Mouse (Mus musculus) embryonic stem cell, embryonic (primary cell): Measurements from ENCODE around the gene Rbm4b.

Source experiments
- CTCF ChIA-PET, 4 experiments: fragments of 300-600 bp in 2 of 4; fragments of 350-600 bp in 2 of 4; sonication (Branson Sonifier 250); formaldehyde crosslinking; loops; one replicate each; lab custom pipeline; 2022; ENCODE audit warnings: inconsistent platforms in 2 of 4; lab: Charles Lee
- POLR2A ChIA-PET, 4 experiments: fragments of 300-600 bp in 2 of 4; fragments of 350-600 bp in 2 of 4; sonication (Branson Sonifier 250); formaldehyde crosslinking; loops; one replicate each; lab custom pipeline; 2022; ENCODE audit warnings: antibody characterized with exemption in 4 of 4, inconsistent platforms in 1 of 4; lab: Charles Lee

Rbm4b gene

GRCm38 (mm10) chr19:4810746-4811062 lies 54.4 kb downstream of the Rbm4b start:
- ChIA-PET CTCF (interaction anchor here in 3 of 4 experiments (0.5 to 3.1 kb wide), 7 partner anchors 10 to 67 kb away, joined by 3 to 73 read pairs (median 5); no protein-coding TSS in a partner anchor), POLR2A (interaction anchor here (0.5 to 24.6 kb wide), 80 partner anchors 11 to 680 kb away, joined by 3 to 1124 read pairs (median 8); partner anchors contain the start of genes Rbm4 (in 4 of the 4), Ccdc87 (in 3 of the 4), Ccs (in 3 of the 4) and Actn3 (in 2 of the 4))

GRCm38 (mm10) chr19:4811063-4811908 lies 55.0 kb downstream of the Rbm4b start, which contains the start of the genes Gm21992 and Rbm14:
TSS of gene Gm21992 (minus strand) at chr19:4811612.
TSS of gene Rbm14 (minus strand) at chr19:4811634.
- ChIA-PET POLR2A (interaction anchor here (0.5 to 24.6 kb wide), 119 partner anchors 9 to 1035 kb away, joined by 3 to 1124 read pairs (median 5); partner anchors contain the start of genes Rbm4 (in 4 of the 4), Bbs1 (in 3 of the 4), Ccdc87 (in 3 of the 4) and Ccs (in 3 of the 4)), CTCF (interaction anchor here (0.6 to 3.1 kb wide), 19 partner anchors 10 to 301 kb away, joined by 3 to 73 read pairs (median 8); partner anchors contain the start of genes Bbs1 (in 1 of the 4), Ccdc87 (in 1 of the 4), Ccs (in 1 of the 4) and Pcx (in 1 of the 4))

- ChIA-PET POLR2A (interaction anchor here (0.5 to 24.6 kb wide), 116 partner anchors 8 to 1034 kb away, joined by 3 to 1124 read pairs (median 5); partner anchors contain the start of genes Rbm4 (in 4 of the 4), Bbs1 (in 3 of the 4), Ccdc87 (in 3 of the 4) and Ccs (in 3 of the 4)), CTCF (interaction anchor here (0.6 to 3.1 kb wide), 22 partner anchors 11 to 302 kb away, joined by 3 to 73 read pairs (median 5); partner anchors contain the start of genes Bbs1 (in 1 of the 4), Ccdc87 (in 1 of the 4), Ccs (in 1 of the 4) and Pcx (in 1 of the 4))
Observed at GRCm38 (mm10) chr19:4811909-4812242, 55.6 kb downstream of the Rbm4b start.

GRCm38 (mm10) chr19:4812334-4812949 lies 56.1 kb downstream of the Rbm4b start:
- POLR2A ChIA-PET = interaction anchor here (0.5 to 24.6 kb wide), 128 partner anchors 8 to 1034 kb away, joined by 3 to 1124 read pairs (median 5); partner anchors contain the start of genes Rbm4 (in 4 of the 4), Bbs1 (in 3 of the 4), Ccdc87 (in 3 of the 4) and Ccs (in 3 of the 4)
- CTCF ChIA-PET = interaction anchor here (0.5 to 3.1 kb wide), 72 partner anchors 10 to 676 kb away, joined by 3 to 73 read pairs (median 4); partner anchors contain the start of genes Ccdc87 (in 4 of the 4), Ccs (in 4 of the 4), Bbs1 (in 3 of the 4) and Rbm4b (in 2 of the 4)

GRCm38 (mm10) chr19:4813015-4813414 lies 56.7 kb downstream of the Rbm4b start:
- POLR2A ChIA-PET = interaction anchor here (0.5 to 24.6 kb wide), 79 partner anchors 8 to 612 kb away, joined by 3 to 1124 read pairs (median 7); partner anchors contain the start of genes Rbm4 (in 4 of the 4), Ccdc87 (in 3 of the 4), Ccs (in 3 of the 4) and Ctsf (in 3 of the 4)

More at GRCm38 (mm10) chr19:4813015-4813414, 56.7 kb downstream of the Rbm4b start:
- CTCF ChIA-PET = interaction anchor here (0.5 to 3.1 kb wide), 81 partner anchors 9 to 677 kb away, joined by 3 to 73 read pairs (median 4); partner anchors contain the start of genes Ccdc87 (in 4 of the 4), Ccs (in 4 of the 4), Bbs1 (in 3 of the 4) and Rbm4b (in 2 of the 4)
